Mouse (Mus musculus) retina, adult 2 months (tissue): ENCODE data around the gene Tarbp1.
A peak's percentile ranks its signal among the peaks of the same experiment; 100 is the strongest.
"Not testable (repeated sequence)": the region's sequence is repeated elsewhere in the genome, so short reads cannot be mapped to it uniquely, and the experiment has no call there.

ENCODE experiments used
- DNase-seq: peaks from one replicate; pipeline ENCODE4 v3.0.0-alpha.2; 2012; ENCODE audit warnings: low read depth, low spot score

Tarbp1 gene

GRCm38 (mm10) chr8:126494160-126495110 lies 19.6 kb upstream of the Tarbp1 start:
- DNase-seq, result no peak

- DNase-seq, result peak; percentile 37
These were observed 8.1 kb upstream of the Tarbp1 start for GRCm38 (mm10) chr8:126482938-126483337.

- DNase-seq, result no peak
These were observed 7.5 kb upstream of the Tarbp1 start for GRCm38 (mm10) chr8:126482348-126482720.

- peak; percentile 33 for DNase-seq
These were observed 6.9 kb upstream of the Tarbp1 start for GRCm38 (mm10) chr8:126481494-126482347.

GRCm38 (mm10) chr8:126480366-126480765 lies 5.5 kb upstream of the Tarbp1 start:
- no peak for DNase-seq

GRCm38 (mm10) chr8:126478714-126479113 lies 3.8 kb upstream of the Tarbp1 start:
- no peak for DNase-seq

- not testable (repeated sequence) for DNase-seq
These were observed 1.4 kb upstream of the Tarbp1 start for GRCm38 (mm10) chr8:126476151-126476855.

GRCm38 (mm10) chr8:126475738-126476137 lies 873 bp upstream of the Tarbp1 start:
- DNase-seq, result not testable (repeated sequence)

GRCm38 (mm10) chr8:126473802-126474298 lies 1.0 kb downstream of the Tarbp1 start:
- DNase-seq, result peak; percentile 9

- DNase-seq, result no peak
These were observed 10.8 kb downstream of the Tarbp1 start for GRCm38 (mm10) chr8:126464071-126464470.

GRCm38 (mm10) chr8:126461735-126462134 lies 13.1 kb downstream of the Tarbp1 start:
- no peak for DNase-seq

GRCm38 (mm10) chr8:126460274-126460673 lies 14.6 kb downstream of the Tarbp1 start:
- no peak for DNase-seq

- no peak for DNase-seq
These were observed 19.5 kb downstream of the Tarbp1 start for GRCm38 (mm10) chr8:126455383-126455782.

- DNase-seq, result no peak
These were observed 23.7 kb downstream of the Tarbp1 start for GRCm38 (mm10) chr8:126451158-126451557.

GRCm38 (mm10) chr8:126438937-126439336 lies 35.9 kb downstream of the Tarbp1 start:
- no peak for DNase-seq

- no peak for DNase-seq
These were observed 41.0 kb downstream of the Tarbp1 start for GRCm38 (mm10) chr8:126433827-126434226.

GRCm38 (mm10) chr8:126429635-126430034 lies 45.2 kb downstream of the Tarbp1 start:
- DNase-seq, result no peak

- DNase-seq, result no peak
These were observed 49.9 kb downstream of the Tarbp1 start for GRCm38 (mm10) chr8:126424946-126425345.

- no peak for DNase-seq
These were observed 50.7 kb downstream of the Tarbp1 start for GRCm38 (mm10) chr8:126424163-126424562.

- DNase-seq, result peak; percentile 9
These were observed 52.0 kb downstream of the Tarbp1 start for GRCm38 (mm10) chr8:126422920-126423300.

- peak; percentile 94 for DNase-seq
These were observed 52.5 kb downstream of the Tarbp1 start, which contains the start of gene Coa6 for GRCm38 (mm10) chr8:126422174-126422919. TSS of gene Coa6 (plus strand) at chr8:126422515.
